ENCODE assay signal across 8 mouse cellular contexts in genomic region chr6:86522001-86522911, GRCm38 (mm10). TPM values are rescaled to one million over a fixed set of nuclear protein-coding genes. Genes with fewer than 3 reads are reported as not detected.
DNase-seq lines count a peak whose midpoint lies in the region; ATAC-seq and TF ChIP-seq lines count a peak whose summit lies in the region.

No protein-coding gene starts in this region.

- H3K9ac ChIP-seq in heart, adult 2 months (ENCODE audit: low read depth, low read length), result no peak overlapping the region
- H3K9ac ChIP-seq in hindbrain, embryonic 16.5 days (ENCODE audit: low read depth, low read length), result no peak overlapping the region

- whole genome bisulfite sequencing in heart, adult 2 months, result 90% methylated on average over 5 of the region's 5 CpGs
- 77% methylated on average over 5 of the region's 5 CpGs for WGBS in hindbrain, embryonic 16.5 days

- H3K9me3 ChIP-seq in hindbrain, embryonic 16.5 days (ENCODE audit: control insufficient read depth, low read length), result no peaks in the 10 kb centered on the region

- no peak overlapping the region for H3K27ac ChIP-seq in heart, adult 2 months
- no peak overlapping the region for H3K27ac ChIP-seq in hindbrain, embryonic 16.5 days (ENCODE audit: low read depth, low read length)

- DNase-seq in heart, adult 2 months, result no peak
- DNase-seq in heart, adult 8-10 months (ENCODE audit: low spot score), result no peak
- peak; percentile 41 for DNase-seq in R1 (ENCODE audit: low read depth, low spot score)
- peak; percentile 41 for DNase-seq in naive thymus-derived CD4-positive, alpha-beta T cell, adult 2 months (ENCODE audit: low read depth)
- DNase-seq in MN1 (ENCODE audit: low spot score), result no peak
- DNase-seq in ovary, postnatal 36 days (ENCODE audit: low spot score), result no peak
- DNase-seq in Muller cell, postnatal 12 days (ENCODE audit: inconsistent ontology term), result no peak

- TF ChIP-seq EP300 in heart, adult 2 months (IDR thresholded peaks at IDR 0.05; ENCODE audit: insufficient read depth, low read depth, low read length), result no peak

- H3K4me2 ChIP-seq in hindbrain, embryonic 16.5 days (ENCODE audit: low read length), result peak overlapping the region; percentile 18; the same call in 1 of the 2 replicates

- H3K4me1 ChIP-seq in heart, adult 2 months (ENCODE audit: control insufficient read depth, insufficient read depth, low read length), result peaks cover 4% of the 10 kb centered on the region
- peaks cover 15% of the 10 kb centered on the region for H3K4me1 ChIP-seq in hindbrain, embryonic 16.5 days (ENCODE audit: control insufficient read depth, insufficient read depth, low read depth, low read length)

- no peak overlapping the region for H3K4me3 ChIP-seq in heart, adult 2 months
- no peak overlapping the region for H3K4me3 ChIP-seq in hindbrain, embryonic 16.5 days (ENCODE audit: low read length)

- no peaks in the 10 kb centered on the region for H3K27me3 ChIP-seq in heart, adult 2 months (ENCODE audit: control insufficient read depth, insufficient read depth, low read length)
- no peaks in the 10 kb centered on the region for H3K27me3 ChIP-seq in hindbrain, embryonic 16.5 days (replicated peaks; ENCODE audit: control insufficient read depth, insufficient read depth, low read length)

- H3K36me3 ChIP-seq in heart, adult 2 months (ENCODE audit: control insufficient read depth, insufficient read depth, low read length), result peaks cover 8% of the 10 kb centered on the region
- 0 out of 2 replicates have a peak, but pooled peaks cover 2% of the 10 kb centered on the region for H3K36me3 ChIP-seq in hindbrain, embryonic 16.5 days (ENCODE audit: control insufficient read depth, insufficient read depth, low read length)

- no peak for ATAC-seq in hindbrain, embryonic 16.5 days

- TF ChIP-seq POLR2A in heart, adult 2 months (IDR thresholded peaks at IDR 0.05; ENCODE audit: insufficient read depth, low read depth, low read length), result peak; percentile 32; the same call in 1 of the 2 replicates

- intact Hi-C loops in heart, adult 2 months (cut with DNase I), result no loop called here

- no peak for TF ChIP-seq CTCF in heart, adult 2 months (IDR thresholded peaks at IDR 0.05)

- H3K79me2 ChIP-seq in heart, adult 2 months (replicated peaks; ENCODE audit: control insufficient read depth, insufficient read depth, low read length), result peaks cover 9% of the 10 kb centered on the region

RNA-seq across cellular contexts. Expression of gene Pcbp1, which starts 3.9 kb away (rescaled TPM):
- total RNA-seq in heart, adult 2 months (2021), result 100 to 1,000 TPM; 155 to 164 TPM
- polyA plus RNA-seq in heart, adult 2 months (2012; rRNA removed), result 72.9 and 85.8 TPM in 2 replicates
- total RNA-seq in heart, adult 8-10 months (2022), result 100 to 1,000 TPM; 157 to 166 (median 162) TPM
- polyA plus RNA-seq in hindbrain, embryonic 16.5 days (2015; fragmentation: Nextera tagmentation; extraction: Ambion mirVana), result 123 and 163 TPM in 2 replicates

Comparison
In these comparisons a context has a peak if more than half of its experiments do, and no peak if none do; other contexts are left out.
1. DNase-seq: peak in R1 (single experiment) and naive thymus-derived CD4-positive, alpha-beta T cell, adult 2 months (single experiment); none in heart, adult 2 months (0 of 2), heart, adult 8-10 months (single experiment), MN1 (single experiment), ovary, postnatal 36 days (single experiment) and Muller cell, postnatal 12 days (single experiment).